Mouse (Mus musculus): ENCODE data around the gene Fbxw7.

GRCm38 (mm10) chr3:84836029-84836428, 21.0 kb downstream of the Fbxw7 start:
- TF ChIP-seq TAL1 (IDR thresholded peaks at IDR 0.05; ENCODE audit: low read length) (no peak), GATA1 (IDR thresholded peaks at IDR 0.05; ENCODE audit: low read length) (no peak)

Measured in erythroblast, embryonic 14.5 days (primary cell).